Mouse (Mus musculus) lung, postnatal 10 days (tissue): ENCODE results near the gene Myh7b.
"Not testable (repeated sequence)": the region's sequence is repeated elsewhere in the genome, so short reads cannot be mapped to it uniquely, and the experiment has no call there.

ENCODE experiments used
- DNase-seq: peaks from one replicate; pipeline ENCODE4 v3.0.0; 2021

Gene Myh7b

GRCm38 (mm10) chr2:155604560-155605235 lies 6.3 kb upstream of the Myh7b start:
- DNase-seq = no peak

GRCm38 (mm10) chr2:155605236-155605589 lies 5.8 kb upstream of the Myh7b start:
- DNase-seq = not testable (repeated sequence)

- DNase-seq = no peak
These were observed 4.7 kb upstream of the Myh7b start for GRCm38 (mm10) chr2:155606360-155606759.

DNA sequence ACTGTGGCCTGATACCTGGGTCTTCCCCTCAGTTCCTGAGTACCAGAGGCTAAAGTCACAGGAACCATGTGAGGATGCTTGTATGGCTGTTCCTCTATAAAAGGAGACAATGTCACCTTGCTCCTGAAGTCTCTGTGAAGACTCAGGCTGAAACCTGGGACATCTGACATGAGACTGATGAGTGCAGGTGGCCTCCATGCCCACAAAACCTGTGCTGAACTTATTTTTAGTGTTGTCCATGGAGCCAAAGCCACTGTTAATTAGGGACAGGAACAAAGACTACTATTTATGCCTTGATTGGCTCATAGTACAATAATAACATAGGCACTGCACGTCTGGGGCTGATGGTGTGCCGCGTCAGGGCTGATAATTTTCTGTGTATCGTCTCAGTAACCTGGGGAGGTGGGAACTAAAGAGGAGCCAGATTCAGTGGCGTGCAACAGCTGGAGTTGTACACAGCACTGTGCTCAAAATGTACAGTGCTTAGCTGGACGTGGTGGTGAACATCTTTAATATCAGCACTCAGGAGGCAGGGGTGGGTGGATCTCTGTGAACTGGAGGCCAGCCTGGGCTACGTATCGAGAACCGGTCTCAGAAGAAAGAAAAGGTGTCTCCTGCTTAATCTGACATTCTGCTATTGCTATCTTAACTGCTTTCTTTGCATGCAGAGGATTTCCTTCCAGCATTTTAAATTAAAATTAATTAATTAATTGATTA lies 980 bp downstream of the Myh7b start:
- no peak for DNase-seq

- DNase-seq = peak; percentile 87
These were observed 2.3 kb downstream of the Myh7b start for GRCm38 (mm10) chr2:155613326-155613755.

GRCm38 (mm10) chr2:155613953-155614352 lies 2.9 kb downstream of the Myh7b start:
- DNase-seq = no peak

DNA sequence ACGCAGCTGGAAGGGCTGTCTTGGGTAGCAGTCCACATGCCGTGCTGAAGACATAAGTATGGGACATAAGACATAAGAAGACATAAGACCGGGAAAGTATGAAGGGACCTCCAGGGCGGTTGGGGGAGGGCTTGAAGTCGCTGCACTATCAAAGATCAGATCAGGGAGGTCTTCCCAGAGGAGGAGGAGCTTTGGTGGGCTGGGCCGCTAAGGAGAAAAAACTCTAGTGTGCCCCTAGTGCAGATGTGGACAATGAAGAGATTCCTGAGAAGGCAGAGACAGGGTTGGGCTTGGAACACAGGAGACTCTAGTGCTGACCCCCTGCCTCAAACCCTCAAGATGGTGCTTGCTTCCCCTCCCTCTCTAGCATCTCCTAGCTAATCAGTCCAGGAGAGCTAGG lies 6.0 kb downstream of the Myh7b start:
- DNase-seq = no peak

DNA sequence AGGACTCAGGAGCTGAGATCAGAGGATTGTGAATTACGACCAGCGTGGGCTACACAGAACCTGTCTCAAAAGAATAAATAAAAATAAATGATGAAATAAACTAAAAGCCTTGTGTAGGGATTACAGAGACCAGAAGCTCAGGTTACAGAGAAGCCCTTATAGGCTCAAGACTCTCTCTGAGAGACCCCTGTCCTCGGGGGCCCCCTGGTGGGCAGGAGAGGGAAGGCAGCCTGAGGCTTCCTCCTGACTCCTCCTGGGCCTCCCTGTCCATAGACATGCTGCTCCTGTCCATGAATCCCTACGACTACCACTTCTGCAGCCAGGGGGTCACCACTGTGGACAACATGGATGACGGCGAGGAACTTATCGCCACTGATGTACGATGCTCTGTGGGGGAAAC lies 8.8 kb downstream of the Myh7b start:
- peak; percentile 93 for DNase-seq

GRCm38 (mm10) chr2:155622606-155623005 lies 11.6 kb downstream of the Myh7b start:
- DNase-seq = no peak

DNA sequence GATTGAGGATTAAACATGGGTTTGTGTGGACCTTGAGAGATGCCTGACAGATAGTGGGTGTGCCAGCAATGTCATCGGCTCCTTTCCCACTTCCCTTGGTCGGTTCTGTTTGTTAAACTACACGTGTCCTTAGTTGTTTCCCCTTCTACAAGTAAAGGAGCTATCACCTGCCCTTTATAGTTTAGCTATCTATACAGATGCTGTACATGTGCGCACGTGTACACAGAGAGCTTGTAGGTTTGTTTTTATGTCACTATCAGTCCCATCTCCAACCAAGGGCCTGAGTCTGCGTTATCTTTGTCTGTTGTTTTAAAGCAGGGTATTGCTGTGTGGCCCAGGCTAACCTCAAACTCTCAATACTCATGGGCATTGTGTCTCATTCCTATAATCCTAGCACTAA lies 13.0 kb downstream of the Myh7b start:
- DNase-seq = no peak

DNA sequence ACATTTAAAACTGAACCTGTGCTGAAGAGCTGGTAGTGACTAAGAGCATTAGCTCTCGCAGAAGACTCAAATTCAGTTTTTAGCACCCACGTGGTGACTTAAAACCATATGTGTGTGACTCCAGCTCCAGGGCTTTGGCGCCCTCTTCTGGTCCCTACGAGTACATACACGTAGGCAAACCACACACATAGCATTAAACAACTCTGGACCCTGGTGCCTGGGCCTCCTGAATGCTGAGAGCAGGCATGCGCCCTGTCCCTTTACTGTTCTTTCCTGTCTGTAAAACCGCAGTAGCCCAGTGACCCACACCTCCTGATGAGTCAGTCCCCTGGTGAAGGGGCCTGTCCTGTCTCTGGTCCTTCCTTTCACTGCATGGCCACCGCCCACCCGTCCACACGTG lies 13.7 kb downstream of the Myh7b start:
- DNase-seq = no peak

- DNase-seq = no peak
These were observed 15.3 kb downstream of the Myh7b start for GRCm38 (mm10) chr2:155626277-155626676.

DNA sequence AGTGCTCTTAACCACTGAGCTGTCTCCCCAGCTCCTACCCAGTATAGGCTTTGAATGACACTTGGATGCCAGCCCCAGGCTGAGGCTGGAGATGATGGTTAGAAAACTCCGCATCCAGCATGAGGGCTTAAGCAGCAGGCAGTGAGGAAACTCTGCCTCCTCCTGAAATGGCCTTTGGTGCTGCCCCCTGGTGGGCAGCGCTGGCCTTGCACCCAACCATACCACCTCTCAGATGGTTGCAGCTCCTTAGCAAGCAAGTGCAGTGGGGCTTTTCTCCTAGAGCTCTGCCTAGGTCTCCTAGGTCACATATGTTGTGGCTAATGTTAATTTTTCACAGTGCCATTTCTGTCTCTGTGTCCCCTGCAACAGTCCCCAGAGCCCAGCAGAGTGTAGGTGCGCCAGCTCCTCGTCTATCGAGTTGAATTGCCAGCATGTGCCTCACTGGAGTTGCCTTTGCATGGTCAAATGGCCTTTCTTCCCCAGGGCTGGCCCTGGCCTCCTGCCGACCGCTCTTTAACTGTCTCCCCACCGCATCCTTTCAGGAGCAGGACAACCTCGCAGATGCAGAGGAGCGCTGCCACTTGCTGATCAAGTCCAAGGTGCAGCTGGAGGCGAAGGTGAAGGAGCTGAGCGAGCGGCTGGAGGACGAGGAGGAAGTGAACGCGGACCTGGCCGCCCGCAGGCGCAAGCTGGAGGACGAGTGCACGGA lies 16.2 kb downstream of the Myh7b start:
- DNase-seq = peak; percentile 82

- no peak for DNase-seq
These were observed 17.1 kb downstream of the Myh7b start for GRCm38 (mm10) chr2:155628112-155628511.

DNA sequence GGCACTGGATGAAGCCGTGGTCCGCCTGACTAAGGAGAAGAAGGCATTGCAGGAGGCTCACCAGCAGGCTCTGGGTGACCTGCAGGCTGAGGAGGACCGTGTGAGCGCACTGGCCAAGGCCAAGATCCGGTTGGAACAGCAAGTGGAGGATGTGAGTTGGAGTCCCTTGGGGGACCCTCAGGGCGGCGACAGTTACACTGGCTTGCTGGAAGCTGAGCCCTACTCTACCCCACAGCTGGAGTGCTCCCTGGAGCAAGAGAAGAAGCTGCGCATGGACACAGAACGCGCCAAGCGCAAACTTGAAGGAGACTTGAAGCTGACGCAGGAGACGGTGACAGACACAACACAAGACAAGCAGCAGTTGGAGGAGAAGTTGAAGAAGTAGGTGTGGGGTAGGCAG lies 17.5 kb downstream of the Myh7b start:
- no peak for DNase-seq

DNA sequence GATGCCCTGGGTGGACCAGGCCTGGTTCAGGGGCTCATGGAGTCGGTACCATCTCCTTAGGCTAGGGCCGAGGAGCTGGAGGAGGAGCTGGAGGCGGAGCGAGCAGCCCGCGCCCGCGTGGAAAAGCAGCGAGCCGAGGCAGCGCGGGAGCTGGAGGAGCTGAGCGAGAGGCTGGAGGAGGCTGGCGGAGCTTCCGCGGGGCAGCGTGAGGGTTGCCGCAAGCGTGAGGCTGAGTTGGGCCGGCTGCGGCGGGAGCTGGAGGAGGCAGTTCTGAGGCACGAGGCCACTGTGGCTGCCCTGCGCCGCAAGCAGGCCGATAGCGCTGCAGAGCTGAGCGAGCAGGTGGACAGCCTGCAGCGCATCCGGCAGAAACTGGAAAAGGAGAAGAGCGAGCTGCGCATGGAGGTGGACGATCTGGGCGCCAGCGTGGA lies 18.2 kb downstream of the Myh7b start:
- DNase-seq = peak; percentile 60

DNA sequence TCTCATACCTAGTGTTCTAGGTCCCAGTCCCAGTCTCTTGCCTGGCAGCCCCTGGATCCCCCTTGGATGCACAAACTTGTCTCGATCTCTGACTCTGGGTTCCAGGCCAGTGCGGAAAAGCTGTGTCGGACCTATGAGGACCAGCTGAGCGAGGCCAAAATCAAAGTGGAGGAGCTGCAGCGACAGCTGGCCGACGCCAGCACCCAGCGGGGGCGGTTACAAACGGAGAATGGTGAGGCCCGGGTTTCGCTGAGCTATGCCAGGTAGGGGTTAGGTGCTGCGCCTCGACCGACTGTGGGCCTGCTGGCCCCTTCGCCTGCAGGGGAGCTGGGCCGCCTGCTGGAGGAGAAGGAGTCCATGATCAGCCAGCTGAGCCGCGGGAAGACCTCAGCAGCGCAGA lies 19.1 kb downstream of the Myh7b start:
- DNase-seq = no peak

- DNase-seq = peak; percentile 40
These were observed 19.8 kb downstream of the Myh7b start for GRCm38 (mm10) chr2:155630590-155631416.

DNA sequence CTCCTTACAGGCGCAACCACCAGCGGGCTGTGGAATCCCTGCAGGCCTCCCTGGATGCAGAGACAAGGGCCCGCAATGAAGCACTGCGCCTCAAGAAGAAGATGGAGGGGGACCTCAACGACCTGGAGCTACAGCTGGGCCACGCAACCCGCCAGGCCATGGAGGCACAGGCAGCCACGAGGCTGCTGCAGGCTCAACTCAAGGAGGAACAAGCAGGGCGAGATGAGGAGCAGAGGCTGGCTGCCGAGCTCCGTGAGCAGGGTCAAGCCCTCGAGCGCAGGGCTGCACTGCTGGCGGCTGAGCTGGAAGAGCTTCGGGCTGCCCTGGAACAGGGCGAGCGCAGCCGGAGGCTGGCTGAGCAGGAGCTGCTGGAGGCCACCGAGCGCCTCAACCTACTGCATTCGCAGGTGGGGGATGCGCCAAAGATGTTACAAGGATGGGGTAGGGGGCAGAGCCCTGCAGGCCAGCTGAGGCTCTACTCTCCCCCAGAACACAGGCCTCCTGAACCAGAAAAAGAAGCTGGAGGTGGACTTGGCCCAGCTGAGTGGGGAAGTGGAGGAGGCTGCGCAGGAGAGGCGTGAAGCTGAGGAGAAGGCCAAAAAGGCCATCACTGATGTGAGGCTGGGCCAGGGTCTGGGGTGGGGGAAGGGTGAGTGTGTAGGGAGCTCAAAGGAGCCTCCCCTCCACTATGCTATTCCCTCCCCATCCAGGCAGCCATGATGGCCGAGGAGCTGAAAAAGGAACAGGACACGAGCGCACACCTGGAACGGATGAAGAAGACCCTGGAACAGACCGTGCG lies 21.3 kb downstream of the Myh7b start:
- no peak for DNase-seq

DNA sequence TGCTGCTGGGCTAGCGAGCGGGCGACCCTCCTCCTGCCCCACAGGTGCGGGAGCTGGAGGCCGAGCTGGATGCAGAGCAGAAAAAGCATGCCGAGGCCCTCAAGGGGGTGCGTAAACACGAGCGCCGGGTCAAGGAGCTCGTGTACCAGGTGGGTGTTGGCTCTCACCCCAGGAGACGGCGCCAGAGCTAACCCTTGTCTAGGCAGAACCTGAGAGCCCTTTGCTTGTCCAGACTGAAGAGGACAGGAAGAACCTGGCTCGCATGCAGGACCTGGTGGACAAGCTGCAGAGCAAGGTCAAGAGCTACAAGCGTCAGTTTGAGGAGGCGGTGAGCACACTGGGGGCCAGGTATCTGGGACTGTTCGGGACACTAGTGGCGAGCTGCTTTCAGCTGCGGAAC lies 22.1 kb downstream of the Myh7b start:
- peak; percentile 47 for DNase-seq

DNA sequence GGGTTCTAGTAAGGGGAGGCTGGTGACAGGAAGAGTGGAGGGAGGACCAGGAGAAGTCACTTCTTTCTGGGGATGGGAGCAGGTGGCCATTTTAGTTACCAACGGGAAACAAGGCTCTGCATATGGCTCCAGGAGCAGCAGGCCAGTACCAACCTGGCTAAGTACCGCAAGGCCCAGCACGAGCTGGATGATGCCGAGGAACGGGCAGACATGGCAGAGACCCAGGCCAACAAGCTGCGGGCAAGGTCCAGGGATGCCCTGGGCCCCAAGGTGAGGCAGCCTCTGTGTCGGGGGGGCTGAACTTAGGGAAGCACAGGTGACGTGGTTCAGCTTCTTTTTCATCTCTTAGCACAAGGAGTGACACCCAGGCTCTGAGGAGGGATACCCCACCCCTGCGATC lies 22.7 kb downstream of the Myh7b start:
- no peak for DNase-seq

DNA sequence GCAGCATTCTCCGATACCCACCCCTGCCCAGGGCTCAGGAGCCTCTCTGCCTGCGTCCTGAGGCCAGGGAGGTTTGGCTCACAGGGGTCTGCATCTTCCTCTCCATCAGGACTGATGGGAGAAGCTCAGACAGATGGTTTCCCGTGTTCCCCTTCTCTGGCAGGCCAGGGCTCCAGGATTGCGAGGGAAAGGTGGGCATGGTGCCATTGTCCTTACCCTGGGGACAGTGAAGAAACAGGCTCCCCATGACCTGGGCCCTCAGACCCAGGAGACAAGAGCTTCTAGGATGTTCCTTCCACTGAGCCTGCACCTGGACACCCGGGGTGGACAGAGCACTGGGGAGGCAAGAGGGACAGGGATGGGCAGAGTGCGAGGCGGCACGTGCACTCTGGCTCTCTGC lies 23.6 kb downstream of the Myh7b start:
- DNase-seq = no peak
